Mouse (Mus musculus) MEL (cell line): ENCODE measurements around the gene Gpr35. TPM values are rescaled to one million over a fixed set of nuclear protein-coding genes. Genes with fewer than 3 reads are reported as not detected.
A peak's percentile ranks its signal among the peaks of the same experiment; 100 is the strongest.

Experiments
- DNase-seq: peaks from one replicate; pipeline ENCODE4 v3.0.0; 2011; ENCODE audit warnings: low read depth, low spot score
- H3K27ac ChIP-seq: 2 replicates; pipeline ENCODE4 v1.5.1; 2012; ENCODE audit warnings: low read depth, mild to moderate bottlenecking, control low read depth, low read length, moderate library complexity; ENCODE audit not compliant: control insufficient read depth
- H3K27me3 ChIP-seq, 2 experiments: fragments of 150-350 bp in 1 of 2; sonication (generic) in 1 of 2; 2 replicates each; pipeline ENCODE4 v1.6.1; 2012; ENCODE audit warnings: low read length in 2 of 2, mild to moderate bottlenecking in 2 of 2, improper control_type of control experiment in 1 of 2, moderate library complexity in 1 of 2; ENCODE audit not compliant: insufficient read depth in 2 of 2, control insufficient read depth in 1 of 2
- H3K36me3 ChIP-seq, 2 experiments: 2 replicates each; pipeline ENCODE4 v1.6.1; 2012 to 2014; ENCODE audit warnings: low read length in 2 of 2, improper control_type of control experiment in 1 of 2, inconsistent platforms in 1 of 2, mild to moderate bottlenecking in 1 of 2; ENCODE audit not compliant: insufficient read depth in 2 of 2, control insufficient read depth in 1 of 2
- H3K4me1 ChIP-seq, 2 experiments: fragments of 150-350 bp in 1 of 2; sonication (generic) in 1 of 2; 2 replicates each; pipeline ENCODE4 v1.6.1; 2012; ENCODE audit warnings: low read length in 2 of 2, improper control_type of control experiment in 1 of 2, mild to moderate bottlenecking in 1 of 2; ENCODE audit not compliant: insufficient read depth in 2 of 2, control insufficient read depth in 1 of 2
- H3K4me3 ChIP-seq, 2 experiments: fragments of 150-350 bp in 1 of 2; sonication (generic) in 1 of 2; 2 replicates each; pipeline ENCODE4 v1.5.1; 2012; ENCODE audit warnings: low read depth in 2 of 2, low read length in 2 of 2, mild to moderate bottlenecking in 2 of 2, moderate library complexity in 2 of 2, control low read depth in 1 of 2, improper control_type of control experiment in 1 of 2; ENCODE audit not compliant: control insufficient read depth in 1 of 2, insufficient read depth in 1 of 2
- H3K79me2 ChIP-seq: 2 replicates; pipeline ENCODE4 v1.6.1; 2012; ENCODE audit warnings: mild to moderate bottlenecking, low read length, moderate library complexity; ENCODE audit not compliant: control insufficient read depth, poor library complexity, insufficient read depth
- H3K9ac ChIP-seq: 2 replicates; pipeline ENCODE4 v1.6.1; 2012; ENCODE audit warnings: low read depth, mild to moderate bottlenecking, control low read depth, low read length, moderate library complexity; ENCODE audit not compliant: control insufficient read depth, poor library complexity, severe bottlenecking
- H3K9me3 ChIP-seq: fragments of 150-350 bp; sonication (generic); replicated peaks from 2 replicates; pipeline ENCODE4 v1.6.1; 2012; ENCODE audit warnings: mild to moderate bottlenecking, low read length, improper control_type of control experiment, moderate library complexity; ENCODE audit not compliant: insufficient read depth
- BHLHE40 ChIP-seq: IDR thresholded peaks from 2 replicates; pipeline ENCODE4 v1.6.1; 2012; ENCODE audit warnings: low read depth, mild to moderate bottlenecking, inconsistent platforms, low read length, improper control_type of control experiment, borderline replicate concordance
- CTCF ChIP-seq, 3 experiments: IDR thresholded peaks in 2 of 3; conservative IDR thresholded peaks in 1 of 3; 2 replicates each; pipeline ENCODE4 v1.5.1; 2011 to 2012; ENCODE audit warnings: low read length in 3 of 3, low read depth in 2 of 3, mild to moderate bottlenecking in 2 of 3, improper control_type of control experiment in 1 of 3, inconsistent platforms in 1 of 3, mixed read lengths in 1 of 3, moderate library complexity in 1 of 3; ENCODE audit not compliant: control insufficient read depth in 1 of 3, insufficient read depth in 1 of 3, poor library complexity in 1 of 3, severe bottlenecking in 1 of 3
- E2F4 ChIP-seq: IDR thresholded peaks from 2 replicates; pipeline ENCODE4 v1.6.1; 2011; ENCODE audit warnings: low read depth, low read length, improper control_type of control experiment, borderline replicate concordance
- ELF1 ChIP-seq: IDR thresholded peaks from 2 replicates; pipeline ENCODE4 v1.6.1; 2014; ENCODE audit warnings: low read depth, mild to moderate bottlenecking, inconsistent platforms, low read length, improper control_type of control experiment, moderate library complexity
- EP300 ChIP-seq, 2 experiments: IDR thresholded peaks; 2 replicates each; pipeline ENCODE4 v1.6.1; 2011; ENCODE audit warnings: improper control_type of control experiment in 2 of 2, low read length in 2 of 2, low read depth in 1 of 2, mild to moderate bottlenecking in 1 of 2
- HCFC1 ChIP-seq: IDR thresholded peaks from 2 replicates; pipeline ENCODE4 v1.6.1; 2012; ENCODE audit warnings: low read depth, mild to moderate bottlenecking, inconsistent platforms, low read length, improper control_type of control experiment, moderate library complexity
- MAZ ChIP-seq: IDR thresholded peaks from 2 replicates; pipeline ENCODE4 v1.6.1; 2012; ENCODE audit warnings: low read depth, mild to moderate bottlenecking, inconsistent platforms, low read length, improper control_type of control experiment
- MEF2A ChIP-seq: IDR thresholded peaks from 2 replicates; pipeline ENCODE4 v1.6.1; 2014; ENCODE audit warnings: low read depth, mild to moderate bottlenecking, inconsistent platforms, low read length, improper control_type of control experiment; ENCODE audit not compliant: poor library complexity, insufficient replicate concordance, severe bottlenecking; ENCODE audit errors: extremely low read depth
- MYC ChIP-seq: IDR thresholded peaks from 2 replicates; pipeline ENCODE4 v1.6.1; 2011; ENCODE audit warnings: low read depth, mild to moderate bottlenecking, low read length, improper control_type of control experiment, moderate library complexity
- NELFE ChIP-seq: IDR thresholded peaks from 2 replicates; pipeline ENCODE4 v1.6.1; 2011; ENCODE audit warnings: low read depth, low read length, improper control_type of control experiment
- POLR2AphosphoS5 ChIP-seq: IDR thresholded peaks from 2 replicates; pipeline ENCODE4 v1.6.1; 2012; ENCODE audit warnings: low read depth, borderline replicate concordance, mild to moderate bottlenecking, inconsistent platforms, low read length, moderate library complexity, mixed read lengths
- RAD21 ChIP-seq: IDR thresholded peaks from 2 replicates; pipeline ENCODE4 v1.6.1; 2011; ENCODE audit warnings: mild to moderate bottlenecking, low read depth, low read length, improper control_type of control experiment
- SMC3 ChIP-seq: IDR thresholded peaks from 2 replicates; pipeline ENCODE4 v1.6.1; 2011; ENCODE audit warnings: low read depth, low read length, improper control_type of control experiment
- TBP ChIP-seq: IDR thresholded peaks from 2 replicates; pipeline ENCODE4 v1.8.0; 2011; ENCODE audit warnings: low read depth, low read length, improper control_type of control experiment
- TCF12 ChIP-seq: IDR thresholded peaks from 2 replicates; pipeline ENCODE4 v1.6.1; 2014; ENCODE audit warnings: low read depth, mild to moderate bottlenecking, inconsistent platforms, low read length, improper control_type of control experiment, moderate library complexity
- UBTF ChIP-seq: IDR thresholded peaks from 2 replicates; pipeline ENCODE4 v1.6.1; 2012; ENCODE audit warnings: low read depth, mild to moderate bottlenecking, inconsistent platforms, low read length, improper control_type of control experiment, moderate library complexity, borderline replicate concordance; ENCODE audit not compliant: insufficient read depth
- USF2 ChIP-seq, 2 experiments: IDR thresholded peaks; 2 replicates each; pipeline ENCODE4 v1.6.1; 2011 to 2012; ENCODE audit warnings: improper control_type of control experiment in 2 of 2, low read length in 2 of 2, borderline replicate concordance in 1 of 2, inconsistent platforms in 1 of 2, low read depth in 1 of 2, mild to moderate bottlenecking in 1 of 2; ENCODE audit not compliant: insufficient read depth in 1 of 2
- ZC3H11A ChIP-seq: IDR thresholded peaks from 2 replicates; pipeline ENCODE4 v1.6.1; 2012; ENCODE audit warnings: low read depth, mild to moderate bottlenecking, inconsistent platforms, low read length, improper control_type of control experiment
- ZKSCAN1 ChIP-seq: IDR thresholded peaks from 2 replicates; pipeline ENCODE4 v1.6.1; 2012; ENCODE audit warnings: low read depth, mild to moderate bottlenecking, inconsistent platforms, low read length, improper control_type of control experiment, moderate library complexity
- polyA plus RNA-seq, 2 experiments: library from polyadenylated mRNA; stranded (reverse) in 1 of 2; unstranded in 1 of 2; fragments of >175 nt in 1 of 2; fragments of >200 nt in 1 of 2; gene quantifications; 2 replicates each; pipeline versions ENCODE4 v1.2.1 to v1.2.4; 2012; ENCODE audit warnings: low replicate concordance in 2 of 2, low read depth in 1 of 2; ENCODE audit not compliant: insufficient read length in 2 of 2, insufficient read depth in 1 of 2, missing spikeins in 1 of 2
- total RNA-seq: library from RNA; depleted of rRNA; stranded (reverse); fragments of 300-350 nt; gene quantifications from 2 replicates; pipeline ENCODE4 v1.2.3, GENCODE M21; 2012

Gene Gpr35
- total and polyA plus RNA-seq, 3 experiments: 0.22 TPM; not detected in 2

- no peak overlapping the region for H3K4me3 ChIP-seq
- no peak overlapping the region for H3K9ac ChIP-seq
- no peaks in the 10 kb centered on the region for H3K4me1 ChIP-seq
- no peaks in the 10 kb centered on the region for H3K27me3 ChIP-seq
- no peaks in the 10 kb centered on the region for H3K79me2 ChIP-seq
- no peaks in the 10 kb centered on the region for H3K36me3 ChIP-seq
- TF ChIP-seq MYC (no peak), RAD21 (no peak), SMC3 (no peak), TBP (no peak), MEF2A (no peak), HCFC1 (no peak)
- H3K27ac ChIP-seq: no peak overlapping the region
- no peaks in the 10 kb centered on the region for H3K9me3 ChIP-seq
- DNase-seq: no peak
These were observed 62.7 kb downstream of the Gpr35 start for GRCm38 (mm10) chr1:93013367-93013766.

GRCm38 (mm10) chr1:93014460-93014859 lies 63.8 kb downstream of the Gpr35 start:
- peak; percentile 38 for DNase-seq
- Histone ChIP-seq H3K4me1 (no peaks in the 10 kb centered on the region), H3K9me3 (no peaks in the 10 kb centered on the region), H3K27me3 (no peaks in the 10 kb centered on the region), H3K27ac (no peak overlapping the region), H3K79me2 (no peaks in the 10 kb centered on the region), H3K4me3 (no peak overlapping the region), H3K9ac (no peak overlapping the region), H3K36me3 (no peaks in the 10 kb centered on the region)
- TF ChIP-seq CTCF (IDR thresholded peaks at IDR 0.05 in 2 of 3, conservative IDR thresholded peaks at IDR 0.05 in 1 of 3; ENCODE audit: control insufficient read depth in 1 of 3, insufficient read depth in 1 of 3, low read depth in 2 of 3, low read length in 3 of 3, poor library complexity in 1 of 3, severe bottlenecking in 1 of 3) (peak; percentile 63 to 80 (median 79)), MAZ (no peak), E2F4 (no peak), ZC3H11A (peak; percentile 44), RAD21 (peak; percentile 44), USF2 (IDR thresholded peaks at IDR 0.05; ENCODE audit: borderline replicate concordance in 1 of 2, insufficient read depth in 1 of 2, low read depth in 1 of 2, low read length in 2 of 2) (no peak), ELF1 (no peak), SMC3 (peak; percentile 68), MEF2A (no peak)

- Histone ChIP-seq H3K27ac (no peak overlapping the region), H3K9ac (no peak overlapping the region), H3K4me3 (no peak overlapping the region), H3K79me2 (no peaks in the 10 kb centered on the region), H3K4me1 (no peaks in the 10 kb centered on the region), H3K9me3 (no peaks in the 10 kb centered on the region), H3K36me3 (no peaks in the 10 kb centered on the region), H3K27me3 (no peaks in the 10 kb centered on the region)
- TF ChIP-seq UBTF (no peak), BHLHE40 (no peak), POLR2AphosphoS5 (no peak), EP300 (IDR thresholded peaks at IDR 0.05; ENCODE audit: low read depth in 1 of 2, low read length in 2 of 2) (no peak), TCF12 (no peak), USF2 (IDR thresholded peaks at IDR 0.05; ENCODE audit: borderline replicate concordance in 1 of 2, insufficient read depth in 1 of 2, low read depth in 1 of 2, low read length in 2 of 2) (no peak), NELFE (no peak), ZKSCAN1 (no peak)
- no peak for DNase-seq
These were observed 64.5 kb downstream of the Gpr35 start for GRCm38 (mm10) chr1:93015136-93015535.
